Mouse (Mus musculus) heart, embryonic 14.5 days (tissue): ENCODE measurements around the gene Atat1. TPM values are rescaled to one million over a fixed set of nuclear protein-coding genes. Genes with fewer than 3 reads are reported as not detected.

Experiments
- ATAC-seq: fragments of 200-750 bp; cut with Nextera tagmentation; 2 replicates; pipeline ENCODE4 v1.8.0; 2017; ENCODE audit warnings: low read depth, moderate TSS enrichment; ENCODE audit not compliant: insufficient number of reproducible peaks, insufficient read depth, low FRiP score
- H3K27ac ChIP-seq, 2 experiments: fragments of 200-500 bp in 1 of 2; fragments of 300-500 bp in 1 of 2; sonication (generic) in 1 of 2; replicated peaks in 1 of 2; 2 replicates each; pipeline ENCODE4 v1.5.1; 2012 to 2014; ENCODE audit warnings: low read depth in 2 of 2, low read length in 2 of 2, control low read depth in 1 of 2, mild to moderate bottlenecking in 1 of 2, mixed read lengths in 1 of 2; ENCODE audit not compliant: control insufficient read depth in 1 of 2, insufficient read depth in 1 of 2
- H3K27me3 ChIP-seq: fragments of 300-500 bp; sonication (generic); 2 replicates; pipeline ENCODE4 v1.6.1; 2014; ENCODE audit warnings: mild to moderate bottlenecking, low read length, control low read depth; ENCODE audit not compliant: control insufficient read depth, insufficient read depth
- H3K36me3 ChIP-seq: fragments of 300-500 bp; sonication (generic); 2 replicates; pipeline ENCODE4 v1.6.1; 2014; ENCODE audit warnings: mild to moderate bottlenecking, control low read depth, low read length, mixed read lengths; ENCODE audit not compliant: control insufficient read depth, insufficient read depth
- H3K4me1 ChIP-seq, 2 experiments: fragments of 200-500 bp in 1 of 2; fragments of 300-500 bp in 1 of 2; sonication (generic) in 1 of 2; 2 replicates each; pipeline ENCODE4 v1.6.1; 2012 to 2014; ENCODE audit warnings: low read length in 2 of 2, control low read depth in 1 of 2, mixed read lengths in 1 of 2; ENCODE audit not compliant: control insufficient read depth in 2 of 2, insufficient read depth in 2 of 2
- H3K4me2 ChIP-seq: fragments of 300-500 bp; sonication (generic); 2 replicates; pipeline ENCODE4 v1.6.1; 2014; ENCODE audit warnings: mild to moderate bottlenecking, low read length
- H3K4me3 ChIP-seq, 2 experiments: fragments of 200-500 bp in 1 of 2; fragments of 300-500 bp in 1 of 2; sonication (generic) in 1 of 2; 2 replicates each; pipeline ENCODE4 v1.5.1; 2012 to 2014; ENCODE audit warnings: low read length in 2 of 2, mild to moderate bottlenecking in 2 of 2, control low read depth in 1 of 2, low read depth in 1 of 2, moderate library complexity in 1 of 2; ENCODE audit not compliant: control insufficient read depth in 1 of 2, insufficient read depth in 1 of 2
- H3K9ac ChIP-seq: fragments of 300-500 bp; sonication (generic); 2 replicates; pipeline ENCODE4 v1.6.1; 2014; ENCODE audit warnings: mild to moderate bottlenecking, low read length
- H3K9me3 ChIP-seq: fragments of 300-500 bp; sonication (generic); 2 replicates; pipeline ENCODE4 v1.6.1; 2016; ENCODE audit warnings: low read length, control low read depth; ENCODE audit not compliant: control insufficient read depth
- WGBS: fragments of 180-500 bp; shearing (Covaris S2); extraction: QIAGEN DNeasy Blood & Tissue Kit; methylation state at CpG from one replicate; pipeline ENCODE4 v1.1.7; 2014; 5-methylcytosine and 5-hydroxymethylcytosine counted together
- microRNA counts: library from miRNA; unstranded; fragments of <30 nt; microRNA quantifications from one replicate; lab custom pipeline; 2016
- microRNA-seq: library from miRNA; unstranded; fragments of <30 nt; microRNA quantifications from one replicate; pipeline ENCODE4, GENCODE M21; 2016
- polyA plus RNA-seq: library from polyadenylated mRNA; unstranded; fragments of >200 nt; fragmentation: Nextera tagmentation; extraction: Ambion mirVana; gene quantifications from 2 replicates; pipeline ENCODE4 v1.2.1, GENCODE M21; 2014

Gene Atat1
- polyA plus RNA-seq, 1 experiment from 2014 or later = 52.5 TPM

- peaks cover 90% of the 10 kb centered on the region for H3K36me3 ChIP-seq
- no peaks in the 10 kb centered on the region for H3K27me3 ChIP-seq
- no peak overlapping the region for H3K27ac ChIP-seq
- no peaks in the 10 kb centered on the region for H3K9me3 ChIP-seq
- H3K9ac ChIP-seq = no peak overlapping the region
- ATAC-seq = no peak
- no peak overlapping the region for H3K4me3 ChIP-seq
- H3K4me1 ChIP-seq = peaks cover 0 to 2% of the 10 kb centered on the region in 2 experiments; a peak in 2 of 4 replicates
- WGBS = 59% methylated on average over 1 of the region's 1 CpGs
- no peak overlapping the region for H3K4me2 ChIP-seq
Observed at GRCm38 (mm10) chr17:35848112-35848511, 61.8 kb downstream of the Atat1 start.

MicroRNAs encoded within 50 kb of the gene (microRNA counts, 519-probe panel; counts per million panel counts)
- microRNA mmu-miR-1894-3p (lab: Ali Mortazavi, UCI) = 322 counts per million, percentile 70 among the panel's probes with 10 or more counts
- 322 counts per million, percentile 70 among the panel's probes with 10 or more counts for microRNA mmu-miR-1894-5p (lab: Ali Mortazavi, UCI)

Small RNA genes within 50 kb of the gene (microRNA-seq; reads per million reads assigned to microRNA genes)
- gene Gm28033 = 0.84 reads per million
- not detected for gene Mir1894

Other genes starting within 250 kb of the Atat1 start
- gene Vars2, start 242.5 kb downstream of the Atat1 start, polyA plus RNA-seq = 10.8 and 12.7 TPM in 2 replicates
- 21.9 and 23.8 TPM in 2 replicates for gene Gtf2h4, start 236.3 kb downstream of the Atat1 start, polyA plus RNA-seq
- gene Ddr1, start 205.5 kb downstream of the Atat1 start, polyA plus RNA-seq = 75.7 and 75.8 TPM in 2 replicates
- 20.8 and 27.3 TPM in 2 replicates for gene Ier3, start 88.4 kb downstream of the Atat1 start, polyA plus RNA-seq
- 86.8 and 93.7 TPM in 2 replicates for gene Flot1, start 86.8 kb downstream of the Atat1 start, polyA plus RNA-seq
- gene Tubb5, start 71.8 kb downstream of the Atat1 start, polyA plus RNA-seq = 673 and 698 TPM in 2 replicates
- gene Mdc1, start 68.6 kb downstream of the Atat1 start, polyA plus RNA-seq = 15.3 and 16.1 TPM in 2 replicates
- gene Nrm, start 48.8 kb downstream of the Atat1 start, polyA plus RNA-seq = 44.0 and 44.9 TPM in 2 replicates
- gene Ppp1r18, start 44.5 kb downstream of the Atat1 start, polyA plus RNA-seq = 17.3 and 19.4 TPM in 2 replicates
- 18.6 and 22.0 TPM in 2 replicates for gene Dhx16, start 30.3 kb downstream of the Atat1 start, polyA plus RNA-seq
- 28.7 and 28.9 TPM in 2 replicates for gene 2310061I04Rik, start 12.6 kb downstream of the Atat1 start, polyA plus RNA-seq
- gene Mrps18b, start 6.3 kb upstream of the Atat1 start, polyA plus RNA-seq = 65.8 and 67.0 TPM in 2 replicates
- 21.8 and 23.6 TPM in 2 replicates for gene Ppp1r10, start 6.4 kb upstream of the Atat1 start, polyA plus RNA-seq
- gene Abcf1, start 59.7 kb upstream of the Atat1 start, polyA plus RNA-seq = 57.0 and 58.3 TPM in 2 replicates
- gene Gnl1, start 69.8 kb upstream of the Atat1 start, polyA plus RNA-seq = 26.2 and 27.2 TPM in 2 replicates
- gene Prr3, start 70.2 kb upstream of the Atat1 start, polyA plus RNA-seq = 10.9 and 11.2 TPM in 2 replicates
- gene H2-T24, start 110.5 kb upstream of the Atat1 start, polyA plus RNA-seq = 2.6 and 2.7 TPM in 2 replicates
- 4.2 and 4.4 TPM in 2 replicates for gene H2-T23, start 122.8 kb upstream of the Atat1 start, polyA plus RNA-seq
- 7.4 and 8.7 TPM in 2 replicates for gene H2-T22, start 132.7 kb upstream of the Atat1 start, polyA plus RNA-seq
- gene Gm6034, start 132.9 kb upstream of the Atat1 start, polyA plus RNA-seq = not detected in 2 replicates
- not detected in 2 replicates for gene Gm11127, start 148.3 kb upstream of the Atat1 start, polyA plus RNA-seq
- not detected in 2 replicates for gene Gm19684, start 211.6 kb upstream of the Atat1 start, polyA plus RNA-seq
- gene Gm7030, start 219.3 kb upstream of the Atat1 start, polyA plus RNA-seq = not detected in 2 replicates